19 mouse cellular contexts compared by ENCODE assay signal in the genomic region with DNA sequence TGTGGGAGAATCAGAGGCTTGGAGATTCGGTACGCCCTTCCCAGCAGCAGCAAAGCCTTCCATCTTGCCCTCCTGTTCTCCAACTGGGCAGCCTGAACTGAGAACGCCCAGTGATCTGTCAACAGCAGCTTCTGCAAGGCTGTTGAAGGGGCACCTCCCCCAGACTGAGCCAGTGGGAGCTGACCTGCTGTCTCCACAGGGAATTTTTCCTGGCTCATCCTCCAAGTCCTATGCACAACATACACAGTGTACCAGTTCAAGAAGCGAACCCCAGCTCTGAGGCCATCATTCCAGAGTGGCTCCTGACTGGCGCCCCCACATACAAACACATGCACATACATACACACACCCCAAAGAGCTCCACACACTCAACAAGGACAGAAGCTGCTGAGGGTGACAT.
DNase-seq lines count a peak whose midpoint lies in the region; ATAC-seq and TF ChIP-seq lines count a peak whose summit lies in the region.
"Had no signal": no experiment of that assay in that cellular context is flagged by ENCODE, and none has a peak within 500 bp of the region (broad histone marks: within the 10 kb centered on the region; RNA-seq: fewer than 3 reads in every experiment).

No protein-coding gene starts in this region.

- no peak for TF ChIP-seq CTCF in heart, adult 2 months (IDR thresholded peaks at IDR 0.05)
- TF ChIP-seq CTCF in stomach, postnatal 0 days (IDR thresholded peaks at IDR 0.05; ENCODE audit: low read depth): no peak

- H3K4me2 ChIP-seq in lung, embryonic 15.5 days: no peak overlapping the region
- H3K4me2 ChIP-seq in stomach, embryonic 14.5 days (replicated peaks; ENCODE audit: low read depth, low read length): no peak overlapping the region
- no peak overlapping the region for H3K4me2 ChIP-seq in stomach, postnatal 0 days (replicated peaks; ENCODE audit: low read depth)
- H3K4me2 ChIP-seq: embryonic facial prominence, embryonic 12.5 days; heart, embryonic 15.5 days; hindbrain, embryonic 15.5 days had no signal

- no peaks in the 10 kb centered on the region for H3K27me3 ChIP-seq in heart, embryonic 10.5 days (ENCODE audit: insufficient read depth, poor library complexity, severe bottlenecking)
- no peaks in the 10 kb centered on the region for H3K27me3 ChIP-seq in heart, adult 2 months (ENCODE audit: control insufficient read depth, insufficient read depth, low read length)
- H3K27me3 ChIP-seq in lung, embryonic 15.5 days: no peaks in the 10 kb centered on the region
- H3K27me3 ChIP-seq in stomach, embryonic 14.5 days (ENCODE audit: control insufficient read depth, insufficient read depth, low read length): no peaks in the 10 kb centered on the region
- no peaks in the 10 kb centered on the region for H3K27me3 ChIP-seq in stomach, postnatal 0 days (ENCODE audit: control insufficient read depth, insufficient read depth, low read length)
- H3K27me3 ChIP-seq: CH12.LX; embryonic facial prominence, embryonic 12.5 days; heart, embryonic 15.5 days; hindbrain, embryonic 15.5 days; Patski had no signal

- ATAC-seq in lung, embryonic 15.5 days (ENCODE audit: borderline replicate concordance, extremely low read depth, low FRiP score, low TSS enrichment): peak; percentile 47; the same call in 1 of the 2 replicates
- ATAC-seq in stomach, embryonic 14.5 days (ENCODE audit: insufficient number of reproducible peaks, insufficient read depth, low FRiP score, low read depth): 0 out of 2 replicates have a peak, but pooled peaks have one; percentile 18
- no peak for ATAC-seq in stomach, postnatal 0 days (ENCODE audit: low FRiP score, low TSS enrichment)
- ATAC-seq: activated CD4-positive, CD25-positive, alpha-beta regulatory T cell, adult 4 months; forebrain, postnatal 0 days; Patski had no signal

- no peaks in the 10 kb centered on the region for H3K79me2 ChIP-seq in heart, adult 2 months (replicated peaks; ENCODE audit: control insufficient read depth, insufficient read depth, low read length)

- H3K9me3 ChIP-seq in heart, embryonic 10.5 days: no peaks in the 10 kb centered on the region
- H3K9me3 ChIP-seq in lung, embryonic 15.5 days: no peaks in the 10 kb centered on the region
- no peaks in the 10 kb centered on the region for H3K9me3 ChIP-seq in stomach, embryonic 14.5 days (ENCODE audit: control insufficient read depth, low read depth, low read length)
- no peaks in the 10 kb centered on the region for H3K9me3 ChIP-seq in stomach, postnatal 0 days (ENCODE audit: control insufficient read depth, low read length)
- H3K9me3 ChIP-seq: embryonic facial prominence, embryonic 12.5 days; heart, embryonic 15.5 days; hindbrain, embryonic 15.5 days had no signal

- H3K9ac ChIP-seq in heart, adult 2 months (ENCODE audit: low read depth, low read length): no peak overlapping the region
- no peak overlapping the region for H3K9ac ChIP-seq in lung, embryonic 15.5 days
- no peak overlapping the region for H3K9ac ChIP-seq in stomach, embryonic 14.5 days (replicated peaks; ENCODE audit: low read depth, low read length)
- H3K9ac ChIP-seq in stomach, postnatal 0 days (ENCODE audit: low read length): no peak overlapping the region
- H3K9ac ChIP-seq: embryonic facial prominence, embryonic 12.5 days; forebrain, postnatal 0 days; heart, embryonic 15.5 days; hindbrain, embryonic 15.5 days had no signal

- no peak overlapping the region for H3K4me3 ChIP-seq in heart, embryonic 10.5 days
- H3K4me3 ChIP-seq in heart, adult 2 months: no peak overlapping the region
- H3K4me3 ChIP-seq in lung, embryonic 15.5 days: no peak overlapping the region
- H3K4me3 ChIP-seq in stomach, embryonic 14.5 days (ENCODE audit: low read depth, low read length): no peak overlapping the region
- H3K4me3 ChIP-seq in stomach, postnatal 0 days (ENCODE audit: low read depth, low read length): no peak overlapping the region
- H3K4me3 ChIP-seq: embryonic facial prominence, embryonic 12.5 days; heart, embryonic 15.5 days; hindbrain, embryonic 15.5 days had no signal

- DNase-seq in heart, embryonic 10.5 days (ENCODE audit: low spot score): peak; percentile 80
- no peak for DNase-seq in heart, adult 2 months
- DNase-seq in lung, adult 18-20 months: no peak
- no peak for DNase-seq in stomach, postnatal 0 days (ENCODE audit: low spot score)
- DNase-seq: adrenal gland, postnatal 14 days; cerebellum, adult 11-12 months; cerebellum, adult 9-10 months; cerebellum, postnatal 25 days; forebrain, postnatal 0 days; gastrocnemius, postnatal 14 days; heart, postnatal 36 days had no signal

- no peak overlapping the region for H3K27ac ChIP-seq in heart, embryonic 10.5 days
- no peak overlapping the region for H3K27ac ChIP-seq in heart, adult 2 months
- H3K27ac ChIP-seq in lung, embryonic 15.5 days: no peak overlapping the region
- H3K27ac ChIP-seq in stomach, embryonic 14.5 days (ENCODE audit: low read length): no peak overlapping the region
- H3K27ac ChIP-seq in stomach, postnatal 0 days (replicated peaks): no peak overlapping the region
- H3K27ac ChIP-seq: embryonic facial prominence, embryonic 12.5 days; heart, embryonic 15.5 days; hindbrain, embryonic 15.5 days had no signal

- intact Hi-C loops in heart, adult 2 months (cut with DNase I): loop anchor here (5.0 kb wide), 1 partner anchor 44 kb away; no protein-coding TSS in a partner anchor

- peaks cover 5% of the 10 kb centered on the region; the same call in 1 of the 2 replicates for H3K4me1 ChIP-seq in heart, embryonic 10.5 days
- no peaks in the 10 kb centered on the region for H3K4me1 ChIP-seq in heart, adult 2 months (ENCODE audit: control insufficient read depth, insufficient read depth, low read length)
- H3K4me1 ChIP-seq in lung, embryonic 15.5 days: peaks cover 9% of the 10 kb centered on the region
- peaks cover 9% of the 10 kb centered on the region; the same call in 1 of the 2 replicates for H3K4me1 ChIP-seq in stomach, embryonic 14.5 days (ENCODE audit: control insufficient read depth, insufficient read depth, low read length)
- no peaks in the 10 kb centered on the region for H3K4me1 ChIP-seq in stomach, postnatal 0 days (replicated peaks; ENCODE audit: control insufficient read depth, insufficient read depth)
- H3K4me1 ChIP-seq: embryonic facial prominence, embryonic 12.5 days; heart, embryonic 15.5 days had no signal

- 58% methylated on average over 5 of the region's 5 CpGs for WGBS in heart, embryonic 10.5 days
- 59% methylated on average over 5 of the region's 5 CpGs for WGBS in heart, adult 2 months
- 55% methylated on average over 5 of the region's 5 CpGs for WGBS in lung, embryonic 15.5 days
- 71% methylated on average over 5 of the region's 5 CpGs for WGBS in stomach, embryonic 14.5 days
- 73% methylated on average over 5 of the region's 5 CpGs for WGBS in stomach, postnatal 0 days

- no peak for TF ChIP-seq POLR2A in heart, adult 2 months (IDR thresholded peaks at IDR 0.05; ENCODE audit: insufficient read depth, low read depth, low read length)

- TF ChIP-seq EP300 in heart, adult 2 months (IDR thresholded peaks at IDR 0.05; ENCODE audit: insufficient read depth, low read depth, low read length): no peak
- no peak for TF ChIP-seq EP300 in stomach, postnatal 0 days (optimal IDR thresholded peaks at IDR 0.05)

- no peaks in the 10 kb centered on the region for H3K36me3 ChIP-seq in heart, embryonic 10.5 days
- H3K36me3 ChIP-seq in heart, adult 2 months (ENCODE audit: control insufficient read depth, insufficient read depth, low read length): no peaks in the 10 kb centered on the region
- no peaks in the 10 kb centered on the region for H3K36me3 ChIP-seq in lung, embryonic 15.5 days
- H3K36me3 ChIP-seq in stomach, embryonic 14.5 days (ENCODE audit: control insufficient read depth, insufficient read depth, low read length): no peaks in the 10 kb centered on the region
- no peaks in the 10 kb centered on the region for H3K36me3 ChIP-seq in stomach, postnatal 0 days (ENCODE audit: control insufficient read depth, insufficient read depth, low read length)
- H3K36me3 ChIP-seq: embryonic facial prominence, embryonic 12.5 days; heart, embryonic 15.5 days; hindbrain, embryonic 15.5 days had no signal
